Mouse (Mus musculus): ENCODE results near the gene Dcaf7. TPM values are rescaled to one million over a fixed set of nuclear protein-coding genes. Genes with fewer than 3 reads are reported as not detected.

Gene Dcaf7
- polyA plus RNA-seq, 1 experiment, result 60.0 TPM

GRCm38 (mm10) chr11:106084911-106085561 lies 48.4 kb downstream of the Dcaf7 start:
- peak; percentile 49; the same call in 1 of the 2 replicates for TF ChIP-seq POLR2A (IDR thresholded peaks at IDR 0.05; ENCODE audit: low read depth, low read length)
- TF ChIP-seq CTCF (IDR thresholded peaks at IDR 0.05; ENCODE audit: borderline replicate concordance, insufficient read depth, low read length), result no peak
- Histone ChIP-seq H3K27ac (ENCODE audit: insufficient read depth, low read length) (peak overlapping the region; percentile 87), H3K4me1 (ENCODE audit: control insufficient read depth, insufficient read depth, low read length) (peaks cover 3% of the 10 kb centered on the region; the same call in 1 of the 2 replicates), H3K4me3 (ENCODE audit: insufficient read depth, low read length) (peak overlapping the region; percentile 88)

- no peak for TF ChIP-seq CTCF (IDR thresholded peaks at IDR 0.05; ENCODE audit: borderline replicate concordance, insufficient read depth, low read length)
- TF ChIP-seq POLR2A (IDR thresholded peaks at IDR 0.05; ENCODE audit: low read depth, low read length), result no peak
- Histone ChIP-seq H3K4me1 (ENCODE audit: control insufficient read depth, insufficient read depth, low read length) (peaks cover 5% of the 10 kb centered on the region; the same call in 1 of the 2 replicates), H3K4me3 (ENCODE audit: insufficient read depth, low read length) (no peak overlapping the region), H3K27ac (ENCODE audit: insufficient read depth, low read length) (no peak overlapping the region)
These were observed 61.6 kb downstream of the Dcaf7 start for GRCm38 (mm10) chr11:106098223-106098622.

GRCm38 (mm10) chr11:106102866-106103265 lies 66.2 kb downstream of the Dcaf7 start:
- no peak overlapping the region for H3K4me3 ChIP-seq (ENCODE audit: insufficient read depth, low read length)
- no peak for TF ChIP-seq POLR2A (IDR thresholded peaks at IDR 0.05; ENCODE audit: low read depth, low read length)
- TF ChIP-seq CTCF (IDR thresholded peaks at IDR 0.05; ENCODE audit: borderline replicate concordance, insufficient read depth, low read length), result no peak
- H3K4me1 ChIP-seq (ENCODE audit: control insufficient read depth, insufficient read depth, low read length), result peaks cover 5% of the 10 kb centered on the region; the same call in 1 of the 2 replicates
- no peak overlapping the region for H3K27ac ChIP-seq (ENCODE audit: insufficient read depth, low read length)

- H3K4me3 ChIP-seq (ENCODE audit: insufficient read depth, low read length), result no peak overlapping the region
- no peak for TF ChIP-seq POLR2A (IDR thresholded peaks at IDR 0.05; ENCODE audit: low read depth, low read length)
- no peak for TF ChIP-seq CTCF (IDR thresholded peaks at IDR 0.05; ENCODE audit: borderline replicate concordance, insufficient read depth, low read length)
- peaks cover 8% of the 10 kb centered on the region; the same call in 1 of the 2 replicates for H3K4me1 ChIP-seq (ENCODE audit: control insufficient read depth, insufficient read depth, low read length)
- no peak overlapping the region for H3K27ac ChIP-seq (ENCODE audit: insufficient read depth, low read length)
These were observed 69.4 kb downstream of the Dcaf7 start for GRCm38 (mm10) chr11:106106047-106106587.

Other genes starting within 250 kb of the Dcaf7 start
- gene Cyb561, start 83.5 kb upstream of the Dcaf7 start, polyA plus RNA-seq (2011; ENCODE audit: insufficient read length, low read depth, missing spikeins), result 2.6 and 3.4 TPM in 2 replicates
- 0.57 and 1.3 TPM in 2 replicates for gene Ace, start 68.9 kb upstream of the Dcaf7 start, polyA plus RNA-seq (2011; ENCODE audit: insufficient read length, low read depth, missing spikeins)
- gene Ace3, start 42.2 kb upstream of the Dcaf7 start, polyA plus RNA-seq (2011; ENCODE audit: insufficient read length, low read depth, missing spikeins), result not detected in 2 replicates
- gene Kcnh6, start 28.7 kb upstream of the Dcaf7 start, polyA plus RNA-seq (2011; ENCODE audit: insufficient read length, low read depth, missing spikeins), result not detected in 2 replicates
- 9.5 and 10.3 TPM in 2 replicates for gene Taco1, start 29.2 kb downstream of the Dcaf7 start, polyA plus RNA-seq (2011; ENCODE audit: insufficient read length, low read depth, missing spikeins)
- 40.0 and 41.1 TPM in 2 replicates for gene Map3k3, start 47.7 kb downstream of the Dcaf7 start, polyA plus RNA-seq (2011; ENCODE audit: insufficient read length, low read depth, missing spikeins)
- gene Gm10840, start 124.0 kb downstream of the Dcaf7 start, polyA plus RNA-seq (2011; ENCODE audit: insufficient read length, low read depth, missing spikeins), result not detected in 2 replicates
- 67.2 and 70.6 TPM in 2 replicates for gene Limd2, start 124.0 kb downstream of the Dcaf7 start, polyA plus RNA-seq (2011; ENCODE audit: insufficient read length, low read depth, missing spikeins)
- 22.4 and 24.0 TPM in 2 replicates for gene Strada, start 165.3 kb downstream of the Dcaf7 start, polyA plus RNA-seq (2011; ENCODE audit: insufficient read length, low read depth, missing spikeins)
- gene Ccdc47, start 179.5 kb downstream of the Dcaf7 start, polyA plus RNA-seq (2011; ENCODE audit: insufficient read length, low read depth, missing spikeins), result 101 and 110 TPM in 2 replicates
- gene Ddx42, start 180.1 kb downstream of the Dcaf7 start, polyA plus RNA-seq (2011; ENCODE audit: insufficient read length, low read depth, missing spikeins), result 55.0 and 58.3 TPM in 2 replicates
- gene Ftsj3, start 219.2 kb downstream of the Dcaf7 start, polyA plus RNA-seq (2011; ENCODE audit: insufficient read length, low read depth, missing spikeins), result 49.5 and 60.5 TPM in 2 replicates
- 141 and 156 TPM in 2 replicates for gene Psmc5, start 219.3 kb downstream of the Dcaf7 start, polyA plus RNA-seq (2011; ENCODE audit: insufficient read length, low read depth, missing spikeins)
- gene Smarcd2, start 236.1 kb downstream of the Dcaf7 start, polyA plus RNA-seq (2011; ENCODE audit: insufficient read length, low read depth, missing spikeins), result 50.4 and 64.3 TPM in 2 replicates
- gene Tcam1, start 239.8 kb downstream of the Dcaf7 start, polyA plus RNA-seq (2011; ENCODE audit: insufficient read length, low read depth, missing spikeins), result 0.16 and 0.18 TPM in 2 replicates